Mouse (Mus musculus) liver, postnatal 0 days (tissue): ENCODE measurements around the gene Rprd2.

Experiments used
- CTCF ChIP-seq: sonication (generic); IDR thresholded peaks from 2 replicates; pipeline ENCODE4 v1.5.1; 2016; ENCODE audit warnings: antibody characterized with exemption, low read depth
- EP300 ChIP-seq: IDR thresholded peaks from 2 replicates; pipeline ENCODE4 v1.6.1; 2016; ENCODE audit warnings: antibody characterized with exemption, low read depth, mild to moderate bottlenecking

DNA sequence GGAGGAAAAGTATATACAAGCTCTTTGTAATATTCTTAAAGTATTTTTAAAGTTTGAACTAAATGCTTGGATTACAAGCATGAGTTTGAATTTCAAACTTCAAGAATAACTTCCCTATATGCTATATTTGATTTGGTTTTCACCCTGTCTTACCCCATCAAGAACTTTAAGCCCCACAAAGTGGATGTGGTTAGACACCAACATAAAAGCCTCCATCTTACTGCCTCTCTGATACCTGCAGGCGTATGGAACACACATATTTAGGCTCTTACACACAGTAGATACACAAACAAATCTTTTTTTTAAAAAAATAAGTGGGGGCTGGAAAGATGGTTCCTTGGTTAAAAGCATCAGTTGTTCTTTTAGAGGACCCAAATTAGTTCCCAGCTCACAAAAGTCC is 24.4 kb downstream of the Rprd2 start:
- TF ChIP-seq EP300 (no peak), CTCF (no peak)
